Mouse (Mus musculus) adrenal gland, postnatal 25 days (tissue): ENCODE measurements at regions not wholly inside any gene's neighbourhood (a gene's known extent, or its start where the extent isn't known, plus 50 kb on each side); places are given as distances from the start of the nearest gene placed in this dataset.

Source experiments
- DNase-seq: peaks from one replicate; pipeline ENCODE4 v3.0.0; 2021; ENCODE audit warnings: mixed read lengths

DNA sequence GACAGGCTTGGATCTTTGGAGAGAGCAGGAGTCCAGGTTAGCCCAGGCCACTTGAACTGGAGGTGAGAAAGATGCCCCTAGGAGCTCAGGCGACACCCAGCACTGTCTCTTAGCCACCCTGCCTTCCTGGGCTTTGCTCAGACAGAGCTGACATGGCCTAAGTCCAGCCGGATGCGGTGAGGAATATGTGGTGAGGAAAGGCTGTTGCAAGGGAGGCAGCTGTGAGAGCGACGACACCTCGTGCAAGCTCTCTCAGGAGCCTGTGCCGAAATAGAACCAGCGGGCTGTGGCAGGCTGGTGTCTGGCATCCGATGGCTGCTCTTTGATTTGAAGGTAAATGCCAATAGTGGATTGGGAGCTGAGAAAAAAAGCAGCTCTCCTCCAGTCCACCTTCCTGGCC, 191.4 kb upstream of the Sdk2 start:
- no peak for DNase-seq

DNA sequence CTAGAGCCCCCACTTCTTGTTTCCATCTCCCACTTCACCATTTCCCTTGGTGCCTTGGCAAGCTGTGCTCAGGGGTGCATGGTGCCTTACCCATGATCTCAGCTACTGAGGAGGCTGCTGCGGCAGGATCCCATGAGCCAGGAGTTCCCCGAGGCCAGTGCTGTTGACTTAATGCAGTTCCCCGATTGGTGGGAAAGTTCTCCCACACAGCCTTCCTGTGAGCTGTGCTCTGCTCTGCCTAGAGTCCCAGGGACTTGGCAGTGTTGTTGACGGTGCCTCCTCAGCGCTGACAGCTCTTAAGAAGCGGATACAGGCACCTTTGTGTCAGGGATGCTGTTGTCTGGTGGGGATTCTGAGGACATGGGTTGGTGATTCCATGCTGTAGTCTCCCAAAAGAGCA, 190.9 kb upstream of the Sdk2 start:
- DNase-seq: no peak

- no peak for DNase-seq
These were observed 190.2 kb upstream of the Sdk2 start for GRCm38 (mm10) chr11:114257061-114257460.

GRCm38 (mm10) chr11:114254344-114254743, 187.5 kb upstream of the Sdk2 start:
- DNase-seq: no peak

DNA sequence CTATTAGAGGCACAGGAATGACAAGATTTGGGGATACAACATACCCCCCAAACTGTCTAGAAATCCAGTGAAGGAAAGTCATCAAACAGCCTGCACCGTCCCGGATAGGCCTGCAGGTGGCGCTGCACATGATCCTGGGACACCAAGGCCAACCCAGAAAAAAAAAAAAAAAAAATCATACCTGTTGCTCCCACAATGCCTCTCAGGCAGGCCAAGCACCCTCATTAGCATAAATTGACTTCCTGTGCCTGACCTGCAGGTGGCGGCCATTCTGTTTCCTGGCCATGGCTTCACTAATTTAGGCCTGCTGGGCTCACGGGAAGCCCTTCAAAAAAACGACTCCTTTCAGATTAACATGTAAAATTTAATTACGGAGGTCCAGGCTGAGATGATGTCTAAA, 184.8 kb upstream of the Sdk2 start:
- no peak for DNase-seq

- no peak for DNase-seq
These were observed 182.4 kb upstream of the Sdk2 start for GRCm38 (mm10) chr11:114249215-114249614.

DNA sequence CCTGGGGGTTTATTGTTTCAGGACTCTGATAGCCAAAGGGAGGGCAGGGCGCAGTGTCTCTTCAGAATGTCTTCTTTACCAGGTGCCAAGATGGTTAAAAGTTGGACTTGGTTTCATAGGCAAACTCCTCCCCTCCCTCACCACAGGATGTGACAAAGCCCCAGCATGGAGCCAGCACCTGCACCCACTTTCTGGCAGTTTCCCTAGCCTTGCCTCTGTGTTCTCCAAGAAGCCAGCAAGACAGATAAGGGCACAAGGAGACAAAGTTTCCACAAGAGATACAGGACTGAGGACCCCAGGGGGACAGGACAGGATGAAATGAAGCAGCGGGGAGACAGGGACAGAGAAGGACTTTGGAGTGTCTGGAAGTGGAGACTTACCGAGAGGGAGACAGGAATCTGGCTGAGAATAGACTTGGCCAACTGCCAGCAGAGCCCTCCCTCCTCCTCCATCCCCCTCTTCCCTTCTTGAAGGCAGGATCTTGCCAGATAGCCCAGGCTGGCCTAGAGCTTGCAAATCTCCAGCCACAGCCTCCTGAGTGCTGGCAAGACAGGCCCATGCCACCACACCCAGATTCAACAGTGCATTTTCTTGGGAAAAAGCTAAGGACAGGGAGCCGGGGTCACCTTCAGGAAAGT, 181.5 kb upstream of the Sdk2 start:
- no peak for DNase-seq

DNA sequence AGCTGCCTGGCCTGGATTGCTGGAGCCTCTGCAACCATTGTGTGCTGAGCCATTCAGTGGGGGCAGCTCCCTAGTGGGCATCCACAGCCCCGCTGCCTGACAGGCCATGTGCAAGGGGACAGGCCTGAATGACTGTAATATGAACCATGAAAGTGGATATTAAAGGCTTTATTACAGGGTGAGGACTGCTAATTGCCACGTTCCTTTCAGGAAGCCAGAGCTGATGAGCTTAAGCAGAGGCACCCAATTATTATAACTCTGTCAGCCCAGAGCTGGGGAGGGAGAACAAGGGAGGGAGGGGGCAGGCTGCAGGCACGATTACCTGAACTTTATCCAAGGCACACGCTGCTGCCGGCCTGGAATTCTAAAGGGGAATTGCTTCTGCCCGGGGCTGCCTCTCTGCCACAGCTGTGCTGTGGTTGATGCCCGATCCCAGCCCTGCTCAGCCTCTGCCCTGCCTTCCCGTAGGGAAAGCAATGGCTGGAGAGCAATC, 172.5 kb upstream of the Sdk2 start:
- no peak for DNase-seq

- DNase-seq: no peak
These were observed 172.0 kb upstream of the Sdk2 start for GRCm38 (mm10) chr11:114238801-114239200.

DNA sequence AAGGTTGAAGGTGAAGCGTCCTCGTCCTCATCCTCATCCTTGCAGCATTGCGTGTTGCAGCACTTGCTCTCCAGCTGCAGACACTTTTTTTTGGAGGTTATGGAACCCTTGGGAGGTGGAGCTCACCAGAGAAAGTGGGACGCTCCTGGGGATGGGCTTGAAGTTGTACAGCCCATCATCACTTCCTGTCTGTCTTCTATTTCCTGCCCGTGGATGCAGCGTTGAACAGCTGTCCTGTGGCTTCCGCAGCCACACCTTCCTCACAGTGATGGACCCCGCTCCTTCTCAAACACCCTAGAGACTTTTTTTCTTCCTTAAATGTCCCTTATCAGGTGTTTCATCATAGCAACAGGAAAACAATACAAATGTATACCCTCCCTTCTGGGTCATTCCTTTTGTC, 171.5 kb upstream of the Sdk2 start:
- no peak for DNase-seq

- no peak for DNase-seq
These were observed 167.7 kb upstream of the Sdk2 start for GRCm38 (mm10) chr11:114234542-114234910.

GRCm38 (mm10) chr11:114233636-114234541, 167.0 kb upstream of the Sdk2 start:
- no peak for DNase-seq

- DNase-seq: no peak
These were observed 165.0 kb upstream of the Sdk2 start for GRCm38 (mm10) chr11:114231841-114232240.

GRCm38 (mm10) chr11:114229763-114230162, 162.9 kb upstream of the Sdk2 start:
- DNase-seq: no peak

DNA sequence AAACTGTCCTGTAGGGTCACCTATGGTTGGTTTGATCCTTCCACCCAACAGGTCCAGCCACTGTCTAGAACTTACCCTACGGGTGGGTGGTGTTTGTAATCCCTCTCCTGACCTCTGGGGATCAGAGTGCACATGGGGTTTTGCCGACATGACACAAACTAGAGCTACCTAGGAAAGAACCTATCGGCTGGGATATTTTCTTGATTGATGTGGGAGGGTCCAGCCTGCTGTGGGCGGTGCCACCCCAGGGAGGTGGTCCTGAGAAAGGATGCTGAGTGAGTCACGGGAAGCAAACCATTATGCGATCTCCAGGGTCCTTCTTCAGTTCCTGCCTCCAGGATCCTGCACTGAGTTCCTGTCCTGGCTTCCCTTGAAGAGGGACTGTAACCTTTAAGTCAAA, 162.3 kb upstream of the Sdk2 start:
- no peak for DNase-seq

DNA sequence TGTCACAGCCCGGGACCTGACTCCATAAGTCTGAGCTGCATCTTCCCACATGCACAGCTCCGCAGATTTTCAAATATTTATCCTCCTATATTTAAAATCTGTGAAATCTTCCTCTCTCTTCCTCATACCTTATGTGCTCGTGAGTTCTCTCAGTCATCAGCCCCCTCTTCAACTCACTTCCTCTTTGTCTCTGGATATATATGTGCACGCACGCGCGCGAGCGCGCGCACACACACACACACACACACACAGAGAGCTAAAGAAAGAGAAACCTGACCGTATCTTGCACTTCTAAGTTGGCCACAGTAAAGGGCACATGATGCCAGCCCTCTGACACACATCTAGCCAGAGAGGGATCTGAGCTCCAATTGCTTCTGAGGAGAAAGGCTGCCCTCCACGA, 159.7 kb upstream of the Sdk2 start:
- no peak for DNase-seq

DNA sequence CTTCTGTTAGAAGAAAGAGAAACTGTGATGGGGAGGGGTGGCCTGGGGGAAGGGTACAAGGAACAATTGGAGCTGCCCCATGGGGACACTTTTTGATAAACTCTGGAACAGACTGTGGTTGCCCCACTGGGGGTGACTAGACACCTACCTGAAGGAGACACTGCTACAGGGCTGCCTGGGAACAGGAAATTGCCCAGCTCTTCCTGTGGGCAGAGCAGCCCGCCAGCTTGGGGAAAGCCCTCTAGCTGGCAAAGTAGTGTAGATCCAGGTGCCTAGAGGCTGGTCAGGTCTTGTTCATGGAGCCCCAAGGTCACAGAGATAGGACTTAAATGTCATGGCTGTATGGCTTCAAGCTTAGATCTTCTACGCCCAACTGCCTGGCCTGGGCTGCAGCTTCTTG, 157.9 kb upstream of the Sdk2 start:
- no peak for DNase-seq

GRCm38 (mm10) chr11:114223061-114223460, 156.2 kb upstream of the Sdk2 start:
- DNase-seq: no peak

- no peak for DNase-seq
These were observed 153.6 kb upstream of the Sdk2 start for GRCm38 (mm10) chr11:114220466-114220865.

- no peak for DNase-seq
These were observed 152.1 kb upstream of the Sdk2 start for GRCm38 (mm10) chr11:114218732-114219506.

DNA sequence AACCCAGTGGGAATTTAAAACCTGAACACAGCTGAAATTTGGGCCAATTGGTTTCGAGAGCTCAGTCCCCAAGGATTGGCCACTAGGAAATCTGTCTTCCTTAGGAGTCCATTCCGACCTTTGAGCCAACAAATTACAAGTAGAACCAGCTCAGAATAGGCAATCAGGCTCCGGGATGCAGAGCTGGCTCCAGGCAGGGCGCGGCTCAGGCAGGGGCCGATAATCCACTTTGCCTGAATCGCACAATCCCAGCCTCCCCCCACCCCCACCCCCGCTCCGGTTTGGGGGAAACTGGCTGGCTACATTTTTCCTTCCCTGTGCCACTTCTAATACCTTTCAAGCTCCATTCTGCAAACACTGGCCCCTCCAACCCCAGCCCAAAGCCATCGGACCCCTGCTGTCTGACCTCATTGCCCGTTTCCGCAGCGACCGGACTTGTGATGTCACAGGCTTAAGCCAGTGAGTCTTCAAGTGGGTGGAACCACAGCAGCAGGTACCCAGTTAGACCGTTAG, 150.5 kb upstream of the Sdk2 start:
- no peak for DNase-seq

DNA sequence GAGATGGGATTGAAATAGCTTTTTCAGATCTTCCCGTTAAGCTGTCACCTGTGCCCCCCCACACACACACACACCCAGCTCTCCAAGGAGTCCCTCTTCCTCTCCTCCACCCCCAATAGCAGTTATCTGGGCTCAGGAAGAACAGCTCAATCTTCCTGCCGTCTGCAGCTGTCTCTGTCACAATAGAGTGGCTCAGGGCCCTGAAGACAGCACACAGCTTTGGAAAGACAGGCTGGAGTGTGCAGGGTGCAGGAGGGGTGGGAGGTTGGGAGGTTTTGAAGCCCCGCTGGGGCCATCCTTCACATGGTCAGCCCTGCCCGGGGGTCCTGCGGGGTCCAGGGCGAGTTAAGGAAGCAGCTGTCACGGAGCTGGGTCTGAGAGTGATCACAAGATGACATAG, 149.6 kb upstream of the Sdk2 start:
- no peak for DNase-seq

DNA sequence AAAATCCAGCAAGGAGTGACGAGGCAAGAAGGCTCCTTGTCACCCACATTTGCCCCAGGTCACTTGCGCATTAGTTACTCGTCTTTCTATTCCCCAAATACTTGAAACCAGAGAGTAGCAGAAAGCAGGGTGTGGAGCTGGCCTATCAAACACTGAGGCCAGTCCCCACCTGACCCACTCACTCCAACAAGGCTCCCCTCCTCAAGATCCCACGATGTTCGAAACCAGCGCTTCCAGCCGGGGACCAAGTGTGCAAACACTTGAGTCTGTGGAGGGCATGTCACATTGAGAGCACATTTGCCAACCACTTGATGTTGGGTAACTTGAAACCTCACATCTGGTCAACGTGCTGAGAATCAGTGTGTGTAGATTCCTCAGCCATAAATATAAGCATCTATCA, 148.4 kb upstream of the Sdk2 start:
- DNase-seq: no peak
